Mouse (Mus musculus) embryonic facial prominence, embryonic 12.5 days (tissue): ENCODE data around the gene Gm14632. TPM values are rescaled to one million over a fixed set of nuclear protein-coding genes. Genes with fewer than 3 reads are reported as not detected.
"Not testable (repeated sequence)": the region's sequence is repeated elsewhere in the genome, so short reads cannot be mapped to it uniquely, and the experiment has no call there.

Experiments
- ATAC-seq: fragments of 200-750 bp; cut with Nextera tagmentation; 2 replicates; pipeline ENCODE4 v1.8.0; 2017; ENCODE audit not compliant: insufficient number of reproducible peaks, insufficient read depth, low FRiP score, low TSS enrichment
- H3K27ac ChIP-seq: fragments of 300-500 bp; sonication (generic); 2 replicates; pipeline ENCODE4 v1.5.1; 2016; ENCODE audit warnings: mild to moderate bottlenecking
- H3K27me3 ChIP-seq: fragments of 300-500 bp; sonication (generic); 2 replicates; pipeline ENCODE4 v1.6.1; 2016; ENCODE audit warnings: mild to moderate bottlenecking, moderate library complexity
- H3K36me3 ChIP-seq: fragments of 300-500 bp; sonication (generic); 2 replicates; pipeline ENCODE4 v1.6.1; 2016; ENCODE audit warnings: mild to moderate bottlenecking
- H3K4me1 ChIP-seq: fragments of 300-500 bp; sonication (generic); 2 replicates; pipeline ENCODE4 v1.6.1; 2016
- H3K4me2 ChIP-seq: fragments of 300-500 bp; sonication (generic); replicated peaks from 2 replicates; pipeline ENCODE4 v1.6.1; 2016; ENCODE audit warnings: mild to moderate bottlenecking, moderate library complexity
- H3K4me3 ChIP-seq: fragments of 300-500 bp; sonication (generic); 2 replicates; pipeline ENCODE4 v1.5.1; 2016; ENCODE audit warnings: mild to moderate bottlenecking
- H3K9ac ChIP-seq: fragments of 300-500 bp; sonication (generic); 2 replicates; pipeline ENCODE4 v1.6.1; 2016; ENCODE audit warnings: mild to moderate bottlenecking, moderate library complexity
- H3K9me3 ChIP-seq: fragments of 300-500 bp; sonication (generic); 2 replicates; pipeline ENCODE4 v1.6.1; 2016; ENCODE audit warnings: mild to moderate bottlenecking, moderate library complexity
- WGBS: fragments of 180-500 bp; shearing (Covaris S2); methylation state at CpG from one replicate; pipeline ENCODE4 v1.1.7; 2016; 5-methylcytosine and 5-hydroxymethylcytosine counted together
- polyA plus RNA-seq: library from polyadenylated mRNA; unstranded; fragments of >200 nt; fragmentation: Nextera tagmentation; extraction: Ambion mirVana; gene quantifications from 2 replicates; pipeline ENCODE4 v1.2.1, GENCODE M21; 2016

Gene Gm14632
- polyA plus RNA-seq: not detected in 2 replicates

DNA sequence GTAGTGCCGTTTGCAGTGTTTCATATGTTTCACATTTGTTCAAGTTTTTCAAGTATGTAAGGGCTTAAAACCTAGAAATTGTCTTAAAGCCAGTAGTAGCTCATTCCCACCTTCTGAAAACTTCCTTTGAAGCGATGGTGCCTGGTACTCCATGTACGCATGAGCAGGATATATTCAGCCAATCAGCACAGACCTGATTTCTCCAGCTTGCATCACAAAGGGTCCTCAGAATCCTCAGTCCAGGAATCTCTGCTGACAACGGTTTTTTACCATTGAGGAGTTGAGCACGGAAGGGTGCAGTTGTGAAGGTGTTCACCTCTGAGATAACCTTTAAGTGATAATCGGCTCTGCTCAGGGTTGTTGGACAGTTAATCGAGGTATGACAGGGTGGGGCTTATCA, at the start of gene Gm14632:
Gene Gm14632, plus strand, starts transcription at position 301 of the 400 bp plus-strand sequence.
- H3K4me2 ChIP-seq, H3K27me3 ChIP-seq, H3K27ac ChIP-seq, ATAC-seq, H3K4me3 ChIP-seq, H3K4me1 ChIP-seq, H3K9me3 ChIP-seq, H3K9ac ChIP-seq, H3K36me3 ChIP-seq: not testable (repeated sequence)
- 85% methylated on average over 4 of the region's 7 CpGs for WGBS
